Mouse (Mus musculus) left cerebral cortex, adult 11 months (tissue): Measurements from ENCODE around the gene Tbxas1.
A peak's percentile ranks its signal among the peaks of the same experiment; 100 is the strongest.

Experiments used
- DNase-seq: peaks from one replicate; pipeline ENCODE4 v3.0.0; 2022; ENCODE audit warnings: low spot score

Tbxas1 gene

DNA sequence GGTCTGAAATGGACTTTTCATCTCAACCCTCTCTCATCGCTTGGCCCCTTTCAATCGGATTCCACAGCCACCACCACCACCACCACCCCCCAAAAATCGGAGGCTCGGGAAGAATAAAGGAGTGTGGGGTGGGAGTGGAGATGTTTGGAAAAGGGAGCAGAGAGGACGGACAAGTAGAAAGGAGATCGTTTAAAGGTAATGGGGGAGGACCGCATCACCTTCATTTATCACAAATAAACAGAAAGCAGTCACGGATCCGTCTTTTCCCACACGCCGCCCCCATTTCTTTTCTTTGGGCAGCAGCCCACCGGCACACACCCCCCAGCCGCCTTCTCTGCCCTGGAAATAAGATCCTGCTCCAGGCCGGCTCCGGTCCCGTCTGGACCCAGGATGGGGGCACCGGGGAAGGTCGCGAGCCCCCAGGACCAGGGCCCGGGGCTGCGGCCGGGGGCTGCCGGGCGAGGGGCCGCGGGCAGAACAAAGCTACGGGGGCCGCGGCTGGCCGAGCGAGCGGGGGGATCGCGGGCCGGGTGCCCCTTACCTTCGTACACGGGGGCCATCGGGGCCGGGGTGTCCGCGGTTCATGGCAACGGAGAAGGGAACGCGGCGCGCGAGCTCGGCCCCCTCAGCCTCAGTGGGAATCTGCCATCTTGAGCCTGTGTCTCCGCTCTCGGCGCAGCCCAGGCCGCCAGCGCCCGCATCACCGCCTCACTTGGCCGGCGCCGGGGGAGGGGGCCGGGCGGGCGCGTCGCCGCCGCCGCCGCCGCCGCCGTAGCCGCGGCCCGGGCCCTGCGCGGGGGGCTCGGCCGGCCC lies at the start of gene Tbxas1:
Gene Tbxas1, plus strand, starts transcription at position 147 of the 813 bp plus-strand sequence.
- DNase-seq = peak; percentile 14

DNA sequence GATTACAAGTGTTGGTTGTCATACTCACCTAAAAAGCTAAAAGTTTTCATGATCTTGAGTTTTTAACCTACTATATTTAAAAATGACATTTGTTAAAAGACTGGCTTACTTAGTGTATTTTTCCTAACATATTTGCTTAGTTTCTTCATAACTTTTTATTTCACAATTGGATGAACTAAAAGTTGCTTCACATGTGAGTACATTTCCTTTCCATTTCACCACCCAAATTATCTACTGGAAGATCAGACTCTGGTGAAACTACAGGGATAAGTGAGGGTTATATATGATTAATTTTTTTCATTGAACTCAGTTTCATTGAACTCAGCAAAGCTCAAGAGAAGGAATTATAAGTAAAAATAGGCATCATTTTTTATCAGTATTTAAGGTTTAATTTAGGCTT lies 49.3 kb upstream of the Tbxas1 start:
- DNase-seq = no peak

DNA sequence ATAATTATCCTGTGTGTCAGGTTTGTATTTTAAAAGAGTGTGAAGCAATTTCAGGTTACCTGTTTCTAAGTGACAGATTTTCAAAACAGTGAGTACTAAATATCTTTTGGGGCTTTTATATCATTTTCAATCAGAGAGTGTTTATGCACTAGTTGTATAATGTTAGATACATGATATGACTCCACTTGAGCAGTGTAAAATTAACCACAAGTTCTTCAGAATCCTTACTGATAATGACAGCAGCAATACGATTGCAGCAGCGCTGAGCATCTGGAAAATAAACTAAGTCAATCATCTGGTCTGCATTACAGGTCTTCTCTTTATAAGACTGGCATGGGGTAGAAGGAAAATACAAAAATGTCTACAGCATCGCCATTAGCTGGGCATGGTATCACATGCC lies 48.3 kb upstream of the Tbxas1 start:
- DNase-seq = no peak

DNA sequence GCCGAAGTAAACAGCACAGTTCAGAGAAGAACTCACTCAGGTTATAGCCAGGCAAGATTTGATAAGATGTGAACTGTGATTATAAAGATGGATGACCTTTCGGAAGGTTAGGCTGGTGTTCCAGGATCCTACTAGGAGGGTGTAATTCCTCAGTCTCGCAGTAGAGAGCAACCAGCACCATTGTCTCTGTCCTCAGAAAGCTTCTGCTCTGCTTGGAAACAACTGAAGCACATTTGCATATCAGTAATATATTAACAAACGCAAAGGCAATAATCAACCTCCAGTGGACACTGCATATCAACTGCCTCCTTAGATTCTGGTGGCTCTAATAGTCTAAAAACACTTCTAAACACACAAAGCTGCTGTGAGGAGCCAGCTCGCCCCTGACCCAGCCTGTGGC lies 47.8 kb upstream of the Tbxas1 start:
- no peak for DNase-seq

DNA sequence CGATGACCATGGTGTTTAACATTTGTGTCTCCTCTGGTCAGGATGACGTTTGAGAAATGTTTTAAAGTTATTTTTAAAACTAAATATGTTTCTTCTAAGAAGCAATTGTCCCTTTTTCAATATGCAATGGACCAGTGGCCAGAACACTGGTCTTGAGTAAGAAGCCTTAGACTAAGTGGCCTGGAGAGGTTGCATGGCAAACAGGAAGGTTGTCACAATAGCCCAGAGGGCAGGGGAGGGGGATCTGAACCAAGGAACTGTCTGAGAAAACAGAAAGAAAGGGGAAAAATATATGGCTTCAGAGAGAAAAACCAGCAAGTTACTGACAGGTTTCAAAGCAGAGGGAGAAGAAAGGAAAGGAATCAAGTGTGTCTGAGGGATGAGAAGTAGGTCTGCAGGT lies 47.0 kb upstream of the Tbxas1 start:
- no peak for DNase-seq

DNA sequence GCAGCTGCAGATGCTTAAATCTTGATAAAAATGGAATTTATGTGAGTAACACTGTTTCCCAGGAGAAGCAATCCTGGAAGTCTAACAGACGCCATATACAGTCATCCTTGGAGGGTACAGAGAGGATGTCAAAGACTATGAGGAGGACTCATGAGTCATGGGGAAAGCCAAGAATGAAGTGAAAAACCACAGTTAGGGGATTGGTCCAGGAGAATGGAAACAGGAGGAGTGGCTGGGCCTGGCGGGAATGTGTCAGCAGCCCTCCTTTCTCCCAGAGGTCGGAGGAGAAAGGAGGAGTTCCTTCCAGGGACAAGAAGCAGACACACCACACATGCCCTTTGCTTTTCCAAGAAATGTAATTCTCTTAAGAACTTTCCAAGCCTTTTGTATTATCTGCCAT lies 45.8 kb upstream of the Tbxas1 start:
- DNase-seq = no peak

DNA sequence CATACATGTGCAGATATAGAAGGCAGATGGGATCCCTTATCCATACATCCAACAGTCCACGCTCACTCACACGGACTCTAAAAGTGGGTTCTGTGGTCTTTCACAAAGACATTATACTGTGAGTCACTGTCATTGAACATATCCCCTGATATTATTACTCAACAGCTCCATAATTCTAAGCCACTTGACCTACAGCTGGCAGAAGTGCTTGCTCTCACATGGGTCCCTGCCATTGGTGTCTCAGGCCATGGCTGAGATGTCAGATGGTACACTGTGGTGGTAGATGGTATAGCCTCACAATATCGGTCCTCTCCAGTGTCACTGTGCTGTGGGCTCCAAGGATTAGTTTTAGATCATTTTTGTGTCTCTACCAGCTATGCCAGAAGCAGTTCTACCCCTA lies 41.5 kb upstream of the Tbxas1 start:
- no peak for DNase-seq

DNA sequence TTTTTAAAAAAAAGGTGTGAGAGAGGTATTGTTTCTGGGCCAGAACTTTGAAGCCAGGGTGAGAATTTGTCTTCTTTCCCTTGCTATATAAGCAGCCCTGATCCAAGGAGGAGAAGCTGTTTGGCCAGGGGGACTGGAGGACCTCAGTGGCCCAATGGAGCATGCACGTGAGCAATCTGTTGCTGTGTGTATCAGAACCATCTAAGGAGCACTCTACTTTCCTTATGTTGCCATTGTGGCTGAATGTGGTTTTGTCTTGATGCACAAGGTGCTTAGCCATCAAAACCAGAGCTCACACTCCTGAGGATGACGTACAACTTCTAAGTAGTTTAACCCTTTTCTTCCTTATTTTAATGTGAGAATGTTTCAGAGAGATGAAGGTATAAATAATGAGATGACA lies 40.5 kb upstream of the Tbxas1 start:
- DNase-seq = no peak

DNA sequence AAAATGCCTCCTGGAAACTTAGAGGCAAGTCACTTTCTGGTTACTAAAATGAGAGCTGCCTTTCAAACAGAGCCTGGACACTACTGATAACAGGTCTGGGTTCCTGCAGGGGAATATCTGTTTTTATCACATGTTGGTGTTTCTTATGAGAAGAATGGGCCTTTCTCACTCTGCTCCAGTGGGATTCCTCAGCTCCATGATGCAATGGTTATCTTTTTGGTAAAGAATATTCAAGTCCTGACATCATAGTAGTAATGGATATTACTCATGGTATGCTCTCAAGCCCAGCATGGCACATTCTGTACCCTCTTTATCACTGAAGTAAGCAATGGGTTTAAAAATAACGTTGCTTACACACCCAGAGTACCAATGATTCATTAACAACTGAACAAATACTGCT lies 40.0 kb upstream of the Tbxas1 start:
- DNase-seq = no peak

DNA sequence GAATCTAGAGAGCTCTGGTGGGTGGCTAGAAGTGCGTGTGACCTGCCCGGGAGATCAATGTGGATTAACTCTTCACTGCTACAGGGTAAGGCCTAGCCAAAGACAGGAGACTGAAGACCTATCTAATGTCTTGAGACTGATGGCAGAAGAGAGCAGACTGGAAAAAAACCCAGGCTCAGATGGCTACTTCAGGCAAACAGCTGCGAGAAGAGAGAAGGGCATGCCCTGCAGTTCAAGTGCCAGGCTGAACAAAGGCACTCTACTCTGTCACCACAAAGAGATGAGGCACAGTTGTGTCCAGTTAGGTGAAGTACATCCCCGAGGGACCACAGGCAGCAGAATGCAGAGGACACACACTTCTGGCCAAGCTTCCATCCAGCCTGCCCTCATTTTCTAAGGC lies 37.1 kb upstream of the Tbxas1 start:
- no peak for DNase-seq

DNA sequence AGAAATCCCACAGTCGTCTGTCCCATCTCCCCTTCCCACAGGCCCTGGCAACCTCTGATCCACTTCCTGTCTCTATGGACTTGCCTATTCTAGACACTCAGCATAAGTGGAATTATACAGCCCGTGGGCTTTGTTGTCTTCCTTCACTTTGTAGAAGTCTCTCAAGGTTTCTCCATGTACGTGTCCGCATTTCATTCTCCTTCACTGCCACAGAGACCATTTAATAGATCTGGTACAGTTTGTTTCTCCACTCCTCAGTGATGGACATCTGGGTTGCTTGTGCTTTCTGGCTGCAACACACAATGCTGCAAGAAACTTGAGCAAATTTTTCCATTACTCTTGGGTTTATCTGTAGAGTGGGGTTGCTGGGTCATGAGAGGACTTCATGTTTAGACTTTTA lies 35.3 kb upstream of the Tbxas1 start:
- no peak for DNase-seq

DNA sequence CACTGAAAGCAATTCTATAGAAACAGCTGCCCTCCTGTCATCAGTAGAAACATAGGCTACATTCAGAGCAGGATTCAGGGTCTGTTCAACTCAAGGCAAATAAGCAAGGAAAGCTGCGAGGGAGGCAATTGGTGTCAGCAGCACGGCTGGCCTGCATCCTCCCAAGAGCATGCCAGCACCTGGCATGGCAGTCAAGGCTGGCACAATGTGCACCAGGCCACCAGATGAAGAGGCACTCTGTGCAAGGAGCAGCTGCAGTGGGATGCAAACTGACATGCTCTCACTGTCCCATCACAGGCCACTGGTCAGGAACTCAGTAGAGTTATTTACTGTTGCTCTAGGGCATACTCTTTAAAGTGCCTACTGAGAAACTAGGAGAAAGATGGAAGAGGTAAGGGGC lies 34.8 kb upstream of the Tbxas1 start:
- DNase-seq = peak; percentile 32

DNA sequence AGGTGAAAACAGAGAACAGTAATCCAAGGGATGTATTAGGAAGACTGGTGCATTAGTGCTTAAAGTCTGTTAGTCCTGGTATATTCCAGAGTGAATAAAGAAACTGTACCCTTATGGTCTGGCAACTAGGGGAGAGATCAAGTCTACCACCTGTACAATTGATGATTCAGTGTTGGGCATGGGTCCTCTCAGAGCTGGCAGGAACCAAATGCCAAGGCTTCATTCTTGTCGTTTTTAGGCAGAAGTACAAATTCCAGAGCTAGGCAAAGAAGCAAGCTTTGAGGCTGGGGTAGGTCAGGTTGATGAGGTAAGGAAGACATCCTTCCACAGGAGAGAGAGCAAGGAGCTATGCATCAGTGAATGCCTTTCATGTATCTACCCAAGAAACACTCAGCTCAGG lies 34.4 kb upstream of the Tbxas1 start:
- DNase-seq = no peak

DNA sequence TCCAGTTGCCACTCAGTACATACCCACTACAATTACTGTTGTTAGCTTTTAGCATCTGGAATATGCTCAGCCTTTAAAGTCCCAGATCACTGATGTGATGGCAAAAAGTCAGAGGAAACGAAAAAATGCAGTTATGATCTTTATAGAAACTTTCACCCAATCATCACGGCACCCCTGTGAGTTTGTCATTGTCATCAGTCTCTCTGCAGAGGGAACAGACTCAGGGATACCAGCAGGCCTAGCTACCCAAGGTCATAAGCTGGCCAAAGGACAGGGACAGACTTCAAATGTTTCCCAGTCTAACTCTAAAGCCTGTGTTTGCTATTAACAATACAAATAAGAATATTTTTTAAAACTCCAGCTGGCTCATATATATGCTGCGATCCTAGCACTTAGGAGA lies 33.7 kb upstream of the Tbxas1 start:
- DNase-seq = no peak

DNA sequence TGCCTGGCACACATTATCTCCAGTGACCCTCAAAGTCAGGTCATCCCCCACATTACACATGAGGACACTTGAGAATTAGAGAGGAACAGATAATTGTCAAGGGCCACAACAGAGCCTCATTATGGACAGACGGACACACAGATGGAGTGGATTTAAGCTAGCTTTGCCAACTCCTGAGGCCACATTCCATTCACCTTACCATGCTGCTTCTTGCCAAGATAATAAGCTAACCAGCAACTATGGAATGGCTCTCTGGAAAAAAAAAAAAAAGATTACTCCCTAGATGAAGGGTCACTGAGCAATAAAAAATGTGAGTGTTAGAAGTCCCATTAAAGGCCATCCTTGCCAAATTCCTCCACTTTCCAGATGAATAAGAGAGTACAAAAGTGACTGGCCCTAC lies 30.1 kb upstream of the Tbxas1 start:
- DNase-seq = no peak

DNA sequence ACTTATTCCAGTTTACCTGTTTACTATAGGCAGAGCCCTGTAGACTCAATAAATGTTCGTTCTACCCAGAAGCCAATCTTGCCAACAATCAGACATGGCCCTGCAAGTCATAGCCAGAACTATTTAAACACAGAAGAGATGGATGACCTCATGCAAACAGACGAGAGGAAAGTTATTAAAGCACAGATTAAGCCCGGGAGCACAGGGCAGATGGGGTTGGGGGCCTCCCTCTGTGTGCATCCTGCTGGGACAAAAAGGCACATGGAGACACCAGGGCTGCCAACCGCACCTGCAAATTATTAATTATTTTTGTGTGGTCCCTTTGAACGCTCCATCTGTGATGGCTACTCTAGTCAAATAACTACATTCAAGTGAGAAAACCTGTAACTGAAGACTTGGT lies 29.3 kb upstream of the Tbxas1 start:
- DNase-seq = no peak

DNA sequence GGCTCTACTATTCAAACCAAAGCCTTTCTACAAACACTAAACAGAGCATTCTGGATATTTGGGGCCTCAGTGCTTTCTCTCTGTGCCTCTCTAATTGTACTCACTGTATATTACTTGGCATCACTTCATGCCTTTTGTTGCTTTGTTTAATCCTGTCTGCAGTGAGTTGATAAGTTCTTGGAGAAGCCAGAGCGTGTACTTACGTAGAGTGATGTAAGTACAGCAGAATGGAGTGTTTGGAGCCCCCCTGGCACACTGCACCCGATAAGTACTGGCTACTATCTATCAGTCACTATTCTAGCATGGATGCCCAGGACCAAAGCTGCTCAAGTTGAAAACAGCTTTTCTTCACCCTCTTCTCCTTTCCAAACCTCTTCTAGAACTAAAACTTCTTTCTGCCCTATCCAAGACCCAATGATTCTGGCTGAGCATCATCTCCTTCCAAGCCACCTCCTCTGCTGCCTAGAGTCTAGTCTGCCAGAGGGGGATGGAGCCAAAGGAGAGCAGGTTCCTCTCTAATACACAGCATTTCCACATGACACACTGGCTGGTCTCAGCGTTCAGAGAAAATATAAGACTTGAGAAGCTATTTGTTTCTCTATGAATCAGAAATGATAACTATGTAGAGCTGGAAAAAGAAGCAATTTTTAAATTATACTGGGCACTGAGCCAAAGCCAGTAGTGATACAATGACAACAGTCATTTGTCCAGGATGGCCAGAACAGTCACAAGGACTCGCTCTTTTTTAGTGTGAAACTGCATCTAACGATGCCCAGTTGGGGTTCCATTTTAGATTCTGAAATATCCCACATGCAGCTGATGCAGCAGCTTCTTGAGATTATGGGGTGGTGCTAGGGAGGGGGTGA lies 28.6 kb upstream of the Tbxas1 start:
- no peak for DNase-seq

DNA sequence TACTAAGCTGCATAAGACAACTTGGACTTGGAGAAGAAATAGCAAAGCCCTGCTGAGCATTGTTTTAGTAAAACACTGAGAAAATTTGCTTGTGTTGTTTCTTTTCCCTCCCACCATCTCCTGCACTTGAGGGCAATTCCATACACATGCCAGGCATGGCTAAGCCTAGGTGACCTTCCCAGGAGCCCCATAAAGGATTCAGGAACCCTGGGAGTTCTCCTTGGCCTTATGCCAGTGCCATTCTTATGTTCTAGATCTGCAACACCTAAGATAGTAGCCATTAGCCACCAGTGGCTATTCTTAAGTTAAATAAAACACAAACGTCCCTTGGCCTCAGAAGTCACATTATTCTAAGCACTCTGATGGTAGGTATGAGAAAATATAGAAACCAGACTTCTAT lies 27.8 kb upstream of the Tbxas1 start:
- no peak for DNase-seq

DNA sequence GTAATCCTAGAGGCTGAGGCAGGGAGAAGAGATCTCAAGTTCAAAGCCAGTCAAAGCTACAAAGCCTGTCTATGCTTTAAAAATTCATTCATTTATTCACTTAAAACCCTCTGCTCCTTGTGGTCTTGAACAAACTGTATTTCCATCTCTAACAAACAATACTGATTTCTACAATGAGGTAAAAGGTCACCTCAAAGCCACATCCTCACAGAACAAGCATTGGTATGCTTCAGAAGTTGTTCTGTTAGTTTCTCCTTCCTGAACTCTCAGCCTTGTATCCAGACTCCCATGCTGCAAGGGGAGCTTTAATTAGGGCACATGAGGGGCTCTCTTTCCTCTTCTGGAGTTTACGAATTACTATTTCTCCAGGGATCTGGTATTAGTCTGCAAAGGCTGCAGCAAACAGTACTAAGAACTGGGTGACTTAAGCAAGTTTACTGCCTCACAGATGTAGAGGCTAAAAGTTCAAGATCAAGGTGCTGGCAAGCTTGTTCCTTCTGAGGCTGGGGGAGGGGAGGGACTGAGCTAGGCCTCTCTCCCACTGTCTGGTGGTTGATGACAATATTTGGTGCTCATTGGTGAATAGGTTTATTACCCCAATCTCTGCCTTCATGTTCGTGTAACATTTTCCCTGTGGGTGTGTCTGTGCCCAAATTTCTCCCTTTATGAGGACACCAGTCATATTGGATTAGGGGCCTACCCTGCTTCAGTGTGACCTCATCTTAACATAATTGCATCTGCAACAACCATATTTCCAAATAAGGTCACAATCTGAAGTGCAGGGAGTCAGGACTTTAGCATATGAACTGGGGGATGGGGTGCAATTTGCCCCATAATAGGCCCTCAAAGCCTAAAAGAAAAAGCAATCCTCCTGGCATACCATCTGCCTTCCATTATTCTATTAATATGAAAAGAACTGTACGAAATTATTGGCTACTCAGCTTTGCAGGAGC lies 27.0 kb upstream of the Tbxas1 start:
- DNase-seq = no peak

DNA sequence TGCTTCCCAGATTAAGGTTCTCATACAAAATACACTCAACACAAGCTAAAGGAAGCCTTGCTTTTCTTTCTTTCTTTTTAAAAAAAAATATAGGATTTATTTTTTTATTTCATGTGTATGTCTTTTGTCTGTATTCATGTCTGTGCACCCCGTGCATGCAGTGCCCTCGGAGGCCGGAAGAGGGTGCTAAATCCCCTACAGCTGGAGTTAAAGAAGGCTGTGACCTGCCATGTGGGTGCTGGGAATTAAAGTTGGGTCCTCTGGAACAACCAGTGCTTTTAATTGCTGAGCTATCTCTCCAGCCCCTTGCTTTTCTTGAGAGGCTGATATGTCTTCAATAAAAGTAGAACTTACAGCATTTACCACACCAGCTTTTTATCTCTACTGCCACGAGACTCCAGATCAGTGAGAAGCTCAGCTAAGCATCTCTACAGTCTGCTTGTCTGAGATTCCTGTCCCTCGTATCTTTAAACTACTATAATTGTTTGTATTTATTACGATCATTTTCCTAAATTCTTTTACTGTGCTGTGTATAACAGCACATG lies 24.4 kb upstream of the Tbxas1 start:
- no peak for DNase-seq

DNA sequence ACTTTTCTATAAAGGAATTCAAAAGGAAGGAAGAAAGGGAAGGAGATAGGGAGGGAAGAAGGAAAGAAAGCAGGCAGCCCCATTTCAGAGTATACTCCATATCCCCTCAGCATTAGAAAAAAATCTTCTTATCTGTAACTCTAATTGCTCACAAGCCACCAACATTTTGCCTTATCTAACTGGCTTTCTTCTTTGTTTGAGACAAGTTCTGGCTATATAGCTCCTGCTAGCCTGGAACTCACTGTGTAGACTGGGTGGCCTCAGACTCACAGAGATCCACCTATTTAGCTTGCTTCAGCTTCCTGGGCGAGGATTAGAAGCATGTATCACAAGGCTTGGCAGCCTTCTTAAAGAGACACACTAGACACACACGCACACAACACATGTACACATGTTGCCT lies 23.5 kb upstream of the Tbxas1 start:
- no peak for DNase-seq

DNA sequence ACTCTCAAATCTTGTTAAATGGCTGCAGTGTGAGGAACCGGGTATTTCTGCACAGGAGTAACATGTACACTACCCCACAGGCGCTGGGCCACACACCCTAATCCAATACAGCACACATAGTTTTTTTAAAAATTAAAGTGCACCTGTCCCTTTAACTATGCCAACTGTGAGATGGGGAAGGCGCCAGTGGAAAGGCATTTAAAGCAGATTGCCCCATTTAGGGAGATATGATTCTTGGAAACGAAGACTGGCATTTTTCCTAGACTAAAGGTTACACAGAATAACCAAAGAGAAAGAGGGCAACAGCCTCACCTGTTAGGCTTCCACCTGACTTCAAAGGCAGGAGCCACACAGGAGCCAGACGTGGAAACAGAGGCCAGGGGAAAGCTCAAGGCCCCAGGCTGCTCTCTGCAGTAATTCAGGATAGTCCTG lies 21.6 kb upstream of the Tbxas1 start:
- DNase-seq = no peak
